Mouse (Mus musculus) lung, embryonic 14.5 days (tissue): ENCODE results near the gene Hebp2. TPM values are rescaled to one million over a fixed set of nuclear protein-coding genes. Genes with fewer than 3 reads are reported as not detected.
A peak's percentile ranks its signal among the peaks of the same experiment; 100 is the strongest.

Source experiments
- ATAC-seq: fragments of 200-750 bp; cut with Nextera tagmentation; 2 replicates; pipeline ENCODE4 v1.8.0; 2017; ENCODE audit warnings: mild to moderate bottlenecking, moderate TSS enrichment, moderate library complexity; ENCODE audit not compliant: insufficient read depth
- DNase-seq: peaks from one replicate; pipeline ENCODE4 v3.0.0-alpha.2; 2015
- H3K27ac ChIP-seq: fragments of 300-500 bp; sonication (generic); 2 replicates; pipeline ENCODE4 v1.5.1; 2014; ENCODE audit warnings: low read depth, mild to moderate bottlenecking, moderate library complexity
- H3K27me3 ChIP-seq: fragments of 300-500 bp; sonication (generic); 2 replicates; pipeline ENCODE4 v1.6.1; 2014; ENCODE audit warnings: low read length, control low read depth; ENCODE audit not compliant: insufficient read depth
- H3K36me3 ChIP-seq: fragments of 300-500 bp; sonication (generic); 2 replicates; pipeline ENCODE4 v1.6.1; 2014; ENCODE audit warnings: control low read depth; ENCODE audit not compliant: insufficient read depth
- H3K4me1 ChIP-seq: fragments of 300-500 bp; sonication (generic); 2 replicates; pipeline ENCODE4 v1.6.1; 2014; ENCODE audit warnings: antibody characterized with exemption, control low read depth; ENCODE audit not compliant: insufficient read depth
- H3K4me2 ChIP-seq: fragments of 300-500 bp; sonication (generic); 2 replicates; pipeline ENCODE4 v1.6.1; 2014; ENCODE audit warnings: mild to moderate bottlenecking
- H3K4me3 ChIP-seq: fragments of 300-500 bp; sonication (generic); 2 replicates; pipeline ENCODE4 v1.5.1; 2014; ENCODE audit warnings: low read depth, low read length
- H3K9ac ChIP-seq: fragments of 300-500 bp; sonication (generic); 2 replicates; pipeline ENCODE4 v1.6.1; 2014
- H3K9me3 ChIP-seq: fragments of 300-500 bp; sonication (generic); 2 replicates; pipeline ENCODE4 v1.6.1; 2016; ENCODE audit warnings: low read depth, low read length, control low read depth
- CTCF ChIP-seq: IDR thresholded peaks from 2 replicates; pipeline ENCODE4 v1.5.1; 2016; ENCODE audit warnings: antibody characterized with exemption, low read depth
- WGBS: fragments of 180-500 bp; shearing (Covaris S2); extraction: QIAGEN DNeasy Blood & Tissue Kit; methylation state at CpG from one replicate; pipeline ENCODE4 v1.1.7; 2014; 5-methylcytosine and 5-hydroxymethylcytosine counted together
- polyA plus RNA-seq: library from polyadenylated mRNA; unstranded; fragments of >200 nt; fragmentation: Nextera tagmentation; extraction: Ambion mirVana; gene quantifications from 2 replicates; pipeline ENCODE4 v1.2.1, GENCODE M21; 2014

Gene Hebp2
- polyA plus RNA-seq, 1 experiment from 2014 or later: 13.3 TPM

DNA sequence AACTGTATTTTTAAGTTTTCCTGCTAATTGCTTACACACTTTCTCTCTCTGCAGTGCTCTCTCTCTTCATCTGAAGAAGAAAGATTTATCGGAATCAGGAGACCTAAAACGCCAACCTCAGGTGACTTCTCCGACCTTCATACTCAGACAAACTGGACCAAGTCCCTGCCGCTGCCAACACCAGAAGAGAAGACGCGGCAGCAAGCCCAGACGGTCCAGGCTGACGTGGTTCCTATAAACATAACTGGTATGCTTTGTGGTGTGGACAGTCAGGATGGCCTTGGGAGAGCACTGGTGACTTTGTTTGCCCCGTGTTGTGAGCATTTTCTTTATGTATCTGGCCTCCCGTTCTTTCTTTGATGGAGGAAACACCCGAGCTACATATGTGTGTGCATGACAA lies 34.4 kb downstream of the Hebp2 start:
- H3K27ac ChIP-seq: no peak overlapping the region
- H3K27me3 ChIP-seq: no peaks in the 10 kb centered on the region
- ATAC-seq: no peak
- H3K4me1 ChIP-seq: no peaks in the 10 kb centered on the region
- 83% methylated on average over 11 of the region's 11 CpGs for WGBS
- 0 out of 2 replicates have a peak, but pooled peaks cover 3% of the 10 kb centered on the region for H3K36me3 ChIP-seq
- H3K9ac ChIP-seq: no peak overlapping the region
- no peaks in the 10 kb centered on the region for H3K9me3 ChIP-seq
- DNase-seq: no peak
- TF ChIP-seq CTCF: no peak
- no peak overlapping the region for H3K4me2 ChIP-seq
- no peak overlapping the region for H3K4me3 ChIP-seq

DNA sequence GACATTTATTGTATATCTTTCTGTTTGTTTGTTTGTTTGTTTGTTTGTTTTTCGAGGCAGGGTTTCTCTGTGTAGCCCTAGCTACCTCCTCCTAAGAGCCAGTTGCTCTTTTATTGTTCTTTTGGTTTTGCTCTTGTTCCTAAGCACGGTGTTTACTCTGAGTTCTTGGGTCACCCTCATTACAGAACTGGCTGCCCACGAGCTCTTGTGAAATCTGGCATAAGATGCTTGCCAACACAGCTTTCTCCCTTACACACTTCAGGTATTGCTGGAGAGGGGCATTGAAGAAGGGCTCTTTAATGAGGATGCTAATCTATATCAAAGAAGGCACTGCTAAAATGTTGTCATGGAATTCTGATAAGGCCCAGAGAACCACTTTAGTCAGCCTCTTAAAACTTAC lies 35.2 kb downstream of the Hebp2 start:
- 0 out of 2 replicates have a peak, but pooled peaks cover 3% of the 10 kb centered on the region for H3K36me3 ChIP-seq
- H3K9me3 ChIP-seq: no peaks in the 10 kb centered on the region
- H3K4me1 ChIP-seq: no peaks in the 10 kb centered on the region
- DNase-seq (no peak), ATAC-seq (no peak)
- TF ChIP-seq CTCF: no peak
- H3K4me3 ChIP-seq: no peak overlapping the region
- H3K4me2 ChIP-seq: no peak overlapping the region
- no peak overlapping the region for H3K9ac ChIP-seq
- WGBS: 65% methylated on average over 3 of the region's 3 CpGs
- H3K27ac ChIP-seq: no peak overlapping the region
- H3K27me3 ChIP-seq: no peaks in the 10 kb centered on the region

DNA sequence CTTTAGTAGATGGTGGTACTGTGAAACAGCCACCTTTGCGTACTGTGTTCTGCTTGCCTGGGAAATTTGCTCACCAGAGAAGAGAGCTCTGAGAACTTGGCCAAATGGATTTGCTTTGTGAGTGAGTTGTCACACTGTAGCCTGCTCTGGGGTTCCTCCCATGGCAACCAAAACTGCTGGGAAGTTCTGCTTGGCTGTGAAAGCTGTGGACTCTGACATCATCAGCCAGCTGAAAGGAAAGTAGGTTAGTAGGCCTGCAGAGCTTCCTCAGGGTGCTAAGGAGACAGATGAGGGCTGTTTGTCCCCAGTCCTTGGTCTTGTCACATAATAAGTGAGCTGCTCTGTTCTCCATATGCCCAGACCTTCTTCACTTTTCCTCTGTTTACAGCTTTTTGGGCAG lies 37.3 kb downstream of the Hebp2 start:
- DNase-seq: no peak
- 77% methylated on average over 1 of the region's 1 CpGs for WGBS
- no peak for TF ChIP-seq CTCF

DNA sequence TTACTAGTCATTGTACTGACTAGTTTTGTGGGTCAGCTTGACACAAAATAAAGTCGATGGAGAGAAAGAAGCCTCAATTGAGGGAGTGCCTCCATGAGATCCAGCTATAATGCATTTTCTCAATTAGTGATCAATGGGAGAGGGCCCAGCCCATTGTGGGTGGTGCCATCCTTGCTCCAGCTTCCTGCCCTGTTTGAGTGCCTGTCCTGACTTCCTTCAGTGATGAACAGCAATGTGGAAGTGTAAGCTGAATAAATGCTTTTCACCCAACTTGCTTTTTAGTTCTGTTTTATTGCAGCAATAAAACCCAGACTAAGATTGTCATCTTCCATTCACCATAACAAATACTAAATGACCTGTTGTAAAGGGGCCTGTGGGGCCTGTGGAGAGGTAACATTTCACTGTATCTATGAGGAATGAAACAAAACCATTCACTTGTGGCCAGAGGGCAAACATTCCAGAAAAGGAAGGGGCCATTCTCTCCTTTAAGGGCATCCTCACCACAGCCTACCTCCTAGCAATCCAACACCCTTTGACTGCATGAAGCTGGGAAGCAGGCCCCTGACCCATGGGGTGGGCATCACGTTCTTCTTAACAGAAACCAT lies 37.9 kb downstream of the Hebp2 start:
- ATAC-seq (no peak), DNase-seq (no peak)
- Histone ChIP-seq H3K4me3 (no peak overlapping the region), H3K4me1 (no peaks in the 10 kb centered on the region), H3K27me3 (no peaks in the 10 kb centered on the region), H3K9ac (no peak overlapping the region), H3K4me2 (no peak overlapping the region), H3K36me3 (0 out of 2 replicates have a peak, but pooled peaks cover 3% of the 10 kb centered on the region), H3K27ac (no peak overlapping the region), H3K9me3 (no peaks in the 10 kb centered on the region)
- WGBS: 72% methylated on average over 2 of the region's 2 CpGs
- TF ChIP-seq CTCF: no peak

More for the DNA sequence above, 37.3 kb downstream of the Hebp2 start:
- no peak for ATAC-seq
- H3K9ac ChIP-seq: no peak overlapping the region
- H3K4me3 ChIP-seq: no peak overlapping the region
- no peak overlapping the region for H3K27ac ChIP-seq
- no peaks in the 10 kb centered on the region for H3K4me1 ChIP-seq
- H3K27me3 ChIP-seq: no peaks in the 10 kb centered on the region
- H3K9me3 ChIP-seq: no peaks in the 10 kb centered on the region
- H3K36me3 ChIP-seq: 0 out of 2 replicates have a peak, but pooled peaks cover 3% of the 10 kb centered on the region
- no peak overlapping the region for H3K4me2 ChIP-seq

DNA sequence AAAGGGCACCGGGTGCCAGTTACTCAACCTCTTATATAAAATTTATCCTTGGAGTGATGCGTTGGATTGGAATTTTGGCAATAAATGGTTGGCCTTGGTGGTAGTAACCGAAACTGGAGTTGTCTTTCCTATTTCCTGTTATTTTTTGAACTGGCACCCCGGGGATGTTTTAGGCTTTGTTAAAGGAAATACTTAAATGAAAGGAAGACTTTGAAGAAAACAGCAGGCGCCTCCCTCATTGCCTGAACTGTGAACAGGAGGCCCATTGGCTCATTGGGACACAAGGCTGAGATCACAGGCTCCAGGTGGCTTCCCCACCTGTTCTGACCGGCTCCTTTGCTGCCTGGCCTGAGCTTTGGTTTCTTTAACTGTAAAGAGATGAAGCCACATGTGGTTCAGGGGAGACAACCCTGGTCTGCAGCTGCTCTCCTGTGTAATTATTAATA lies 39.4 kb downstream of the Hebp2 start:
- 63% methylated on average over 6 of the region's 6 CpGs for WGBS
- no peak for ATAC-seq
- TF ChIP-seq CTCF: no peak
- no peak for DNase-seq
- H3K4me1 ChIP-seq: no peaks in the 10 kb centered on the region
- H3K27me3 ChIP-seq: no peaks in the 10 kb centered on the region
- H3K36me3 ChIP-seq: 0 out of 2 replicates have a peak, but pooled peaks cover 2% of the 10 kb centered on the region
- H3K4me3 ChIP-seq: no peak overlapping the region
- H3K27ac ChIP-seq: 0 out of 2 replicates have a peak overlapping the region, but pooled peaks have one; percentile 10
- H3K9me3 ChIP-seq: no peaks in the 10 kb centered on the region
- no peak overlapping the region for H3K4me2 ChIP-seq
- H3K9ac ChIP-seq: no peak overlapping the region

DNA sequence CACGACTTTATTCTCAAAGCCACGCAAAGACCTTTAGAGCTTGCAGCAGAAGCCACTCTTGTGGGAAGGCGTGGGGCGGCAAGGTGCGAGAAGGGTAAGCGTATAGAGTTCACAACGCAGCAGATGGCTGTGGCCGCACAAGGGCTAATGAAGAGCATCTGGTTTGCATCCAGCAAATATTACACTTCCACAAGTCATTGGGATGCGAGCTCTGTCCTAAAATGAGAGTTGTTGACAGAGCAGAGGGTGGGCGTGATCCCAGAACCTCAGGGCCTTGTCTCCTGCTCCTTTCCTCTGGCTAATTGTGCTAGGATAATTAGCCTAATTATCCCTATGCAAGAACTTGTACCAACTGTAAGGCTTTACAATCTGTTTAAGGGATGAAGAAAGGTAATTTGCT lies 40.2 kb downstream of the Hebp2 start:
- ATAC-seq: no peak
- H3K36me3 ChIP-seq: no peaks in the 10 kb centered on the region
- H3K4me1 ChIP-seq: no peaks in the 10 kb centered on the region
- no peak for DNase-seq
- WGBS: 79% methylated on average over 10 of the region's 10 CpGs
- no peak overlapping the region for H3K27ac ChIP-seq
- no peaks in the 10 kb centered on the region for H3K27me3 ChIP-seq
- no peak for TF ChIP-seq CTCF
- no peak overlapping the region for H3K4me3 ChIP-seq
- H3K4me2 ChIP-seq: no peak overlapping the region
- H3K9me3 ChIP-seq: no peaks in the 10 kb centered on the region
- no peak overlapping the region for H3K9ac ChIP-seq

DNA sequence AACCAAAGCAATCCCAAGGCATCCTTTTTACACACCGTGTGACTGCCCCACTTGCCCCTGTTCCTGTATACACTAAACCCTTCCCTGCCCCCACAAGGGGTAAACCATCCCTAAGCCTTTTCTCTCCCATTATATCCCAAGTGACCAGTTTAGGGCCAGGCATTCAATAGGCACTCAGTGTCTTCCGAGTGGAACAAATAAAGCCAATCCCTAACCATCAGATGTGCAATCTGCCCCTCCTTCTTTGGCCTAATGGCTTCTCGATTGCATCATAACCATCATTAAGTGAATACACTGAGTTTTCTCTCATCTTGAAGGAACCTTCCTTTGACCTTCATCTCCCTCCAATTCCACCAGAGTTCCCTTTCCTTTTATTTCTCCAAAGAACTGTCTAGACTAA lies 43.9 kb downstream of the Hebp2 start:
- no peak overlapping the region for H3K4me2 ChIP-seq
- no peaks in the 10 kb centered on the region for H3K9me3 ChIP-seq
- H3K27me3 ChIP-seq: no peaks in the 10 kb centered on the region
- H3K4me3 ChIP-seq: no peak overlapping the region
- DNase-seq (no peak), ATAC-seq (no peak)
- no peak for TF ChIP-seq CTCF
- H3K4me1 ChIP-seq: no peaks in the 10 kb centered on the region
- no peak overlapping the region for H3K9ac ChIP-seq
- H3K27ac ChIP-seq: no peak overlapping the region
- 73% methylated on average over 3 of the region's 3 CpGs for WGBS
- 0 out of 2 replicates have a peak, but pooled peaks cover 5% of the 10 kb centered on the region for H3K36me3 ChIP-seq
